Mouse (Mus musculus): ENCODE data around the gene A930033H14Rik.

Gene A930033H14Rik

DNA sequence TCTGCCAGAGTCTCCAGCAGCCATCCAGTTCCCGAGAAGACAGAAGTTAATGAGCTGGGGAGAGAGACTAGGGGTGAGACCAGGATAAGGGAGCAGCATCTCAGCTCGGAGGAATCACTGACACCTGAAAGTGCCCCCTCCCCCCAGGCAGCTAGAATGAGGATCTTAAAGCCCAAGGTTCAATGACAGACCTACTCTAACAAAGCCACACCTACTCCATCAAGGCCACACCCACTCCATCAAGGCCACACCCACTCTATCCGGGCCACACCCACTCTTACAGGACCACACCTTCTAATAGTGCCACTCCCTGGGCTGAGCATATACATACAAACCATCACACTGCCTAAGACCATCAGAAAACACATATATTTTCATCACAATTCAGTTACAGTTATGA lies 24.3 kb upstream of the A930033H14Rik start:
- DNase-seq (ENCODE audit: low read depth), result no peak

DNA sequence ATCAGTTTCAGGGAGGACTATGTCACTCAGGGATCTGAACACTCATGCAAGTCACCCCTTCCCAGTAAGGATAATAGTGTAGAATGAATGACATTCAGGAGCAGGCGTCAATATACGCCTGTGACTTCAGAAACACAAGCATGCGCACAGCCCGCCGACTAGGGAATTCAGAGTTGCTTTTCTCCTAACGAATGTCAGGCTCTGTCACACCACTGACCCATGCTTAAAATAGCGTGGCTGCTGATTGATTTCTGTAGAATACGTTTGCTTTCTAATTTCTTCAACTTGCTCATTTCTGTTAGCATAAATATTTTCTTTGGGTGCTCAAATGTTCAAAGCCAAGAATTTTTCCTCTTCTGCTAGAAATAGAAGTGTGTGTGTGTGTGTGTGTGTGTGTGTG lies 13.1 kb upstream of the A930033H14Rik start:
- DNase-seq (ENCODE audit: low read depth), result no peak

DNA sequence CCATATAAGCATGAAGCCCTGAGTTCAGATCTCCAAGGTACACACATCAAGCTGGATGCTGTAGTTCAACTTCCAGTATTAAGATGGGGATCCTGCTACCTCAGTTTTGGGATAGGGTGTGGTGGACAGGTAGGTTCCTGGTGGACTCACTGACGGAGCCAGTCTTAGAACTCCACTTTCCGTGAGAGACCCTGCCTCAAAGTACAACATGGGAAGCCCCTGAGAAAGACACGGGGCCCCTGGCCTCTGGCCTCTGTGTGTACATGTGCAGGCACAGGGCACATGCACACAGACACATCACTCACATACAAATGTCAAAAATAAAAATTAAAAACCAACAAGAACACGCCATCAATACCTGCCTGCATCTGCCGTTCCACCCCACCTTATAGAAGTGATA lies 12.6 kb upstream of the A930033H14Rik start:
- no peak for DNase-seq (ENCODE audit: low read depth)

DNA sequence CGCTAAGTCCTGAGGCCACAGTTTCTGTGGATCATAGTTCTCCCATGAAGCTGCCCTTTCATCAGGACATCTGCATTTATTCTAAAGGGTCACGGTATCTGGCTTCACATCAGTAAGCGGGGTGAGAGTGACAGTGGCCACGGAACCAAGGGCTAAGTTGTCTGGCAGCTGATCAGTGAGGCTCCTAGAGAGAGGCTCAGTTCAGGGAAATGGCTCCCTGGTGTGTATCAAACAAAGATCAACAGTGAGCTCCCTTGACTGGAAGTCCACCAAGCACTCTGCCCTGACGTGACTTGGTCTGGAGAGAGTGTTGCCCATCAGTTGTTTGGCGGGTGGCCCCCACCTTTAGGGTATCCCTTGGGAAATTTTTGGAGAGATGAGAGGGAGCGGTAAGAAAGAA lies 11.4 kb upstream of the A930033H14Rik start:
- DNase-seq (ENCODE audit: low read depth), result no peak

DNA sequence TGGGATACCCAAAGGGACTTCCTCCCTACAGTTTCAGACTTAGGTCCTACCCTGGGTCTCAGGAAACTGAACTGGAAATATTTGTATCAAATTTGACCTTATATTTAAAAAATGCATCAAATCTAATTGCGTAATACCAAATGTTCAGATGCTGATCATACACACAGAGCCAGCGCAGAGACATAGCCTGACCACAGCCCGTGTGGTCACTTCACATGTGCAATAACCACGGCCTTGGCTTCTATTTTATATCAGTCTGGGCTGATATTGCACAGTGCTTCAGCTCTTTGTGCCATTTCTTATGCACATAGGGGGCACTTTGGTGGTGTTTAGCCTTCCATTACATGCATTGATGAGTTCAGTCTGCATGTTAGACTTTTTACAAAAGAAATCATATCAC lies 10.3 kb upstream of the A930033H14Rik start:
- no peak for DNase-seq (ENCODE audit: low read depth)

DNA sequence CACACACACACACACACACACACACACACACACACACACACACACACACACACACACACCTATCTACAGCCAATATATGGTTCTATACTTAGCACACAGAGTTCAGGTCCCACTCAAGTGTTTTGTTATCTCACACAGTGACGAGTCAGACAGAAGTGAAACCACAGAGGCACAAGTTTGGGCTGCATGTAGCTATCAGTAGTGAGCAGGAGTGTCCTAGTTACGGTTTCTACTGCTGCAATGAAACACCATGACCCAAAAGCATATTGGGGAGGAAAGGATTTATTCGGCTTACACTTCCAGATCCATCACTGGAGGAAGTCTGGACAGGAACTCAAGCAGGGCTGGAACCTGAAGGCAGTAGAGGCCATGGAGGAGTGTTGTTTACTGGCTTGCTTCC lies 9.1 kb upstream of the A930033H14Rik start:
- DNase-seq (ENCODE audit: low read depth), result no peak

DNA sequence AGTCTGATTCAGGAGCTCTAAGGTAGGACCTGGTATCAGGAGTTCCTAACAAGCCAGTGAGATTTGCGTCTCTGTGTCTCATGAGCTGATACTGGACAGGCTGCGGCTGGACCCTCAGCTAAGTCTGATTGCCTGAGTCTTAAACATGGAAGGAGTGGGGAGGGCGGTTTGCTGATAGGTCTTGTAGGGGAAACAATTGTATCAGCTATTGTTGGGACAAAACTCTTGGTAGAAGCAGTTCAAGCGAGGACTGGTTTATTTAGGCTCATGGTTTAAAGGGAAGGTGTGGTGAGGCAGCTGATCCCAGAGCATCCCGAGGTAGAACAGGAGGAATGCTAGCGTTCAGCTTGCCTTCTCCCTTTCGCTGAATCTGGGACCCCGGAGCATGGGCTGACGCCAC lies 8.2 kb upstream of the A930033H14Rik start:
- no peak for DNase-seq (ENCODE audit: low read depth)

DNA sequence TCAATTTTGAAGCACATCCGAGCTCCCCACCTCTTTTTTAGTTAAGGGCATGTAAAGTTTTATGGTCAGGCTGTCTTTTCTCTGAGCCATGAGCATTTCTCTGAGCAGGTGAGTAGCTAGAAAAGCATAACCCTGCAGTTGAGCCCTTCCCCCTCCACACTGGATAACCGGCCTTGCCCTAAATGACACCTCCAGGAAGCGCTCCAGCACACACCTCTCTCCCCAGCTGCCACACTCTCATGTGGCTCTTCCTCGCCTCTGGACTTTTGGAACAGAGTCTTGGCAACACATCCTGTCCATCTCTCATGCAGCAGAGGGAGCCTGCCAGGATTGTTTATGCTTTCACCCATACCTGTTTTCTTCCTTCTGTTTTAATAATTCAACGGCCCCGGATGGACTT lies 7.4 kb upstream of the A930033H14Rik start:
- DNase-seq (ENCODE audit: low read depth), result no peak

DNA sequence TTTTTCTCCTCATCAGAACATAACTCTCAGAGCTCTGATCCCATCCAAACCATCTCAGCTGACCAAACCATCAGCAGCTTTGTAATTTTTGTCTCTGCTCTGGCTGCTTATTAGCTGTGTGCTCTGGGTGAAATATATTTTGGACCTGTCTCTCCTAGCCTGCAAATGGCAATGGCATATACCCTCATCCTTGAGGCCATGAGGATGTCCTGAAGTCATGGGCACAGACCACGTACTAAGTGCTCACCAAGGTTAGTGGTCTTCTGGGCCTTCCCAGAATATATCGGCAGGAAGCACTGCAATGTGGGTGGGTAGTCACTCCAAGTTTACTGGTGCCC lies 6.4 kb upstream of the A930033H14Rik start:
- no peak for DNase-seq (ENCODE audit: low read depth)

DNA sequence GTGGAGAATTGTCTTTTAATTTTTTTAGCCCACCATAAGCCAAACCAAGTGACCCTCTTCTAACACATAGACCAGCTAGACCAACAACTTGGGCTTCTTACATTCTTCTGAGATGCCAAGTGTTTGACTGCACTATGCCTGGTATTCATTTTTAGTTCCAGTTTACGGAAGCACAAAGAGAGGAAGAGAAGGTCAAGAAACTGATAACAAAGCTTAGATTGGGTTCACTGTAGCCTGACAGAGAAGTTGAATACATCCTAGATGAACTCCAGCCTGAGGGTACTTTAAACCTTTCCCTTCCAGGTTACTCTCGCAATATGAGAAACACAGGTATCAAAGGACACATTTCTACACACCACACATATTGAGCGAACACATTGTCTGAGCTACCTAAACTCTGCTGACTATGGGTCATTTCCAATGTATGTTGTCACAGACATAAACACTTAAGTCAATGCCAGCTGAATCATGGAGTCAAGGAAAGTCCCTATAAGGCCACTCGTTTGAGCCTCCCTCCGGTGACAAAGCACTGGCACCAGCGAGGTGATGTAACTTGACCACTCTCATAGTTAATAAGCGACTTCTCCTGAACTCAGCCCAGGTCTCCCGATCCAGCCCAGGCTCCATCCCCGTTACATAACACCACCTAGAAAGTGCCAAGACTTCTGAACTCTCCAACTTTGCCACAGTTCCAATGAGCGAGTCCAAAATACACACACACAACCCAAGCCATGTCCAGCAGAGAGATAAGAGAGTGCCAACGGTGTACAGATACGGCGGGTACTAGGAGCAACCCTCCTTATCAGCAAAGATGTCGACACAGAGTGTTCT lies 5.8 kb upstream of the A930033H14Rik start:
- no peak for DNase-seq (ENCODE audit: low read depth)

DNA sequence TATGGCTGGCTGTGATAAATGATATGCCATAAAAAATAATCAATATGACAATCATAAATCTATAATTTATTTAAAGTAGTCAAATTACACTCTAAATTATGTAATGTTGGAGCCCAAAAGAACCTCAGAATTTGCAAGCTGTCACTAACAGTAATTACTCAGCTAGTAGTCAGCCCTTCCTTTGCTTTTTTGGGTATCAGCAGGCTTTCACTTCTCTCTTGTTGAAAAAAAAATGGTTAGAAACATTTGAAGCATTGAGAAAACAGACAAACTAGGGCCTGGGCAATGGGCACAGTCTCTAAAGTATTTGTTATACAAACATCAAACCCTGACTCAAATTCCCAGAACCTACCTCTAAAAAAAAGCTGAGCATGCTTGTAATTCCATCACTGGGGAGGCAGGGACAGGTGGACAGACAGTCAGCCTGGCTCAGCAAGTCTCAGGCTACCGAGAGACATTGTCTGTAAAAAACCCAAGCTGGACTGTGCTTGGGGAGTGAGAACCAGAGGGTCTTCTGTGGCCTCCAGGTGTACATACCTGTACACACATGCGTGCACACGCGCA lies 4.3 kb upstream of the A930033H14Rik start:
- no peak for DNase-seq (ENCODE audit: low read depth)

DNA sequence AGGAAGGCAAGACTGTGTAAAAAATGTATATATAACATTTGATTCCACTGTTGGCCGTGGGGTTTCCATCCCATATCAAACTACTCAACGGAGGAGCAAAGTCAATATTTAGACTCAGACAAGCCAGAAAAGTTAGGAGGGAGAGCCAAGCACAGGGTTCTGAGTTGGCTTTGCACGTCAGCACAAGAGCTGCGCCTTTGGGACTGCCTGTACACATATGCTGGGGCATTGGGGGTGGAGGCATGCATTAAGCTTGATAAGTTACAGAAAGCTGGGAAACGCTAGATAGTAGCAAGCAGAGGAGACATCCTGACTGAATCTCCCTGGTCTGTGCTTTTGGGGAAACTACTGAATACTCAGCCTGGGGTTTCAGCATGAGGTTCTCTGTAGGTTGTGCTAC lies 1.1 kb upstream of the A930033H14Rik start:
- DNase-seq (ENCODE audit: low read depth), result no peak

DNA sequence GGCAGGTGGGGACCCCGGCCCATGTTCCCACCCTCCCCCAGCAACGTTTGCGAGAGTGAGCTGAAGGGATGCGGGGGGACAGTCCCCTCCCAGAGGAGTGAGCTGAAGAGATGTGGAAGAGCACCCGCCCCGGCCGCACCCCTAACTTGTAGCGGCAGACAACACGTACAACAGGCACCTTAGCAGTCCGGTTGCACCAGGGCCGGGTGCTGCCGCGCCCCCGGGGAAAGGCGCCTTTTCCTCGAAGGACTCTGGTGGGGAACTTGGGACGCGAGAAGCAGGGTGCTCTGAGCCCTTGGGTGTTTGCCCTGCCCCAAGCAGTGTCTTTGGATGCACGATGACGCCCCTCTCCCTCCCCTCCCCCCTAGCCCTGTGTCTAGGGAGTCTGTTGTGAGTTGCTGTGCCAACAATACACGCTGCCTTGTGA lies 566 bp upstream of the A930033H14Rik start:
- DNase-seq (ENCODE audit: low read depth), result no peak

DNA sequence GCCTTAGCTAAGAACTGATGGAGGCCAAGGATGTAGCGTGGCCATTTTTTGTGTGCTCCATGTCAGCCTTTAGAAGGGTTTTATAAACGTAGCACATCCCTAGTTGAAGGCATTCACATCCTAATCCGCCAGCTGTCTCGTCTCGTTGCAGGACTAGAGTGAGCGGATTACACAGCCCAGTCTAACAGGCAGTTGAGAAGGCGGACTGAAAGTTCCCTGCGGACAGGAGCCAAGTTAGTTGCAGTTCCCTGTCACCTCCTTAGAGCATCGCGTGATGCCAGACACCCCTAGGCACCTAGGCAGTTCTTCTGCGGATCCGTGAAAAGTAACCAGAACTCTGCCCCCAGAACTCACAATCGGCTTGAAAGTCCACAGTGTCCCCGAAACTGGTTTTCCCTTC lies 922 bp downstream of the A930033H14Rik start:
- no peak for DNase-seq (ENCODE audit: low read depth)

DNA sequence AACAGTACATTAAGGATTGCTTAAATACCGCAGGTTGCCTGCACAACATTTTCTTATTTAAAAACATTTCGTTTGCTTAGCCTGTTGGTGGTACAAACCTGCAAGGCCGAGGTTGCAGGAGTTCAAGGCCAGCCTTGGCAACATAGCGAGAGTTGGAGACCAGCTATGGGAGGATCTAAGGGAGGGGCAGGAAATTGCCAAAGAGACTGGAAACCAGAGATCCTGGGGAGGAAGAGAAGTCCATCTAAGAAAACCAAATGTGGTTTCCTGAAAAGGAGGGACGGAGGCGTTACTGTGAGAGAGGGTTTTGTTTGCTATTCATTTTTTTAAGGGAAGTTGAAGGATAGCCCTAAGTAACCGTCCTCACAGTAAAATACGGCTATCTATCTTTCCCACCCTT lies 1.3 kb downstream of the A930033H14Rik start:
- DNase-seq (ENCODE audit: low read depth), result no peak

DNA sequence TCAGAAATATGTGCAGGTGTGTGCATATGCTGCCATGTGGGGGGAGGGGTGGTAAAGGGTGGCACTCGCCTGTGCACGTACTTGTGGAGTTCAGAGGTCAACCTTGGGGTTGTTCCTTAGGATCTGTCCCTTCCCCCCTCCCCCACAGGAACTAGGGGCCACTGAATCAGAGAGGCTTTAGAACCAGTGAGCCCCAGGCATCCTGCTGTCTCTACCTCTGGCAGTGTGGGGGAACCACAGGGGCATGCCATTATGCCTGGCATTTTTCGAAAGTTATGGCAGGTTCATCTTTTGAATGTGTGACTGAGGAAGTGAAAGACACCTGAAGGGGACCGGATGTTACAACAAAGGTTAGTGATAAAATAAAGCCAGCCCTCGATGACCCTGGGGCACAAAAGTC lies 2.2 kb downstream of the A930033H14Rik start:
- DNase-seq (ENCODE audit: low read depth), result no peak

DNA sequence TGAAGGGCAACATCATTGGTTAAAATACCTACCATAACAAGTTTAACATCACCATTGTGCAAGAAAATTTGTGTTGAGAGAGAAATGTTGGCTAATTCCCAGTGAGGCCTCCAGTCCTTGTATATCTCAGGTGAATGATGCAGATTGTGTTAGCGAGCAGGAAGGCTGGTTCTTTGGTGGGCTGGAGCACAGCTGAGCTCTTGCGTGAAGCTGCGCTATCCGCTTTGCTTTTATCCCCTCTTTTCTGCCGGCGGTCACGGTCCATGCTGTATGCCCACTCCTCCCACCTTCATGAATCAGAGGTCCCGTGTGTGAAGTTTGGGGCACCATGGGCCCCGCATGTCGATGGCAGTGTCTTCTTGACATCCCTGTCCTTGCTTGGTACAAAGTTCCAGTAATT lies 2.9 kb downstream of the A930033H14Rik start:
- no peak for DNase-seq (ENCODE audit: low read depth)

DNA sequence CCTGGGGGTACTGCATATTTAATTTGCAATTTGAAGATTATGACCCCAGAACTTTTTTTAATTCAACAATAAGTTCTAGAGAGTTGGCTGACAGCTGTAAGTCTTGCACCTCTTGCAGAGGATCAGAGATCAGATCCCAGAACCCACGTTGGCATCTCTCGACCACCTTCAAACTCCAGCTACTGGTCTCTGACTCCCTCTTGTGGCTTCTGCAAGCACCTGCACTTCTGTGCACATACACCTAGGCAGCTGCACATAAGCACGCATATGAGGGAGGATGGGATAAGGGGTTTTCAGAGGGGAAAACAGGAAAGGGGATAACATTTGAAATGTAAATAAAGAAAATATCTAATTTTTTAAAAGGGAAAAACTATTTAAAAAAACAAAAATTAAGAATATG lies 4.2 kb downstream of the A930033H14Rik start:
- DNase-seq (ENCODE audit: low read depth), result no peak

DNA sequence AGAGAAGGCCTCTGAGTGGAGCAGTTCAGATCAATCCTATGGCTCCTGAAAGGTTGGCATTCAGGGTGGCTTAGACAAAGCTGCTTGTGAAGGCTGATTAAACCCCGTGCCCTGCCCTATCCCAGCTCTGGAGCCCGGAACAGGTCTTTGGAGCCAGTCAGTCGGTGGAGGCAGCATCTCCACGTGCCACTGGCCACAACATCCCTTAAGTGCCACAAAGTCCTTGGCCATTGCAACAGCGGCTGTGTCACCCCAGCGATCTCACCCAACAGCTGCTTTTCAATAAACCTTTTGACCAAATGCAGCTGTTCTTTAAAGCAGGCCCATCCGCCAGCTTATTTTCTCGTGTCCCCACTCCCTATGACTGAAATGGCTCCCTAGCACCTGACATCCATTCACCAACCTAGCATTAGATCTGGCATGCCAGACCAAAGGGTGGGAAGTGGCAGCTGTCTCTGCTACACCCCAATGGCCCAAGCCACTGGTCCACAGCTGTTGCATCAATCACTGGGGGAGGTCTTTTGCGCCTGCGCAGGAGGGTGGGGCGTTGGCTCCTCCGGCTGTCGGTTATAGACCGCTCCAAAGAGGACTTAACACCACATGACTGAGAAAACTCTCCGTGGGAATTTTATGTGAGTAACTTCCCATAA lies 4.8 kb downstream of the A930033H14Rik start:
- DNase-seq (ENCODE audit: low read depth), result no peak

DNA sequence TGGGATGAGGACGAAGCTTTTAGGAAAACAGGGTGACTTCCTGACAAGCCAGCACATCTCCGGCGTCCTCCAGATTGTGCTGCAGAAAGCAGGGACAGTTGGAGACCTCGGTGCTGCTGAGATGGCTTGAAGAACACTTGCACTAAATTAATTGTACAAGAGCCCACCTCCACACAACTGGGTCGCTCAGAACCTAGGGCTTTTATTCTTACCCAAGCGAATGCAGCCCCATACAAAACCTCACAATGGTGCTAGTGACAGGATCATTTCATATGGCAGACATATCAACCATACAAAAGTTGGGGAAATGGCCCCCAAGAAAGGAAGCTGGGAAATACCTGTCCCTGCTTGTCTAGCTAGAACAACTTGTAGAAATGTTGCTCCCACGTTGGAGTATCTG lies 5.4 kb downstream of the A930033H14Rik start:
- DNase-seq (ENCODE audit: low read depth), result no peak

DNA sequence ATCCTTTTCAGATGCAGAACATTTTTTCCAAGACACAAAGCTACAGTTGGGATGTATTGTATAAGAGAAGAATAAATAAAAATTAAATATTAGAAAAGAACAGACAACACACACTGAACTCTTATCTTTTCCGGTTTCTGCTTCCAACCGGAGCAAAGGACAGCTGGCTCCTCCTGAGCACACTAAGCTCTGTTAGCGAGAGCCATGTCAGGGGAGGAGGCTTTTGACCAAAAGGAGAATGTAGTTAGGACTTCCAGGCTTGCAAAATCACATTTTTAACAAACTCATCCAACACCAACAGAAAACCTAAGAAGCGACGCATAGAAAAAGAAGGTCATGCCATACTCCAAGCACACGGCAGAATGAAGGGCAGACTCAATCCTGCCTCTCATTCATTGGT lies 6.8 kb downstream of the A930033H14Rik start:
- no peak for DNase-seq (ENCODE audit: low read depth)

DNA sequence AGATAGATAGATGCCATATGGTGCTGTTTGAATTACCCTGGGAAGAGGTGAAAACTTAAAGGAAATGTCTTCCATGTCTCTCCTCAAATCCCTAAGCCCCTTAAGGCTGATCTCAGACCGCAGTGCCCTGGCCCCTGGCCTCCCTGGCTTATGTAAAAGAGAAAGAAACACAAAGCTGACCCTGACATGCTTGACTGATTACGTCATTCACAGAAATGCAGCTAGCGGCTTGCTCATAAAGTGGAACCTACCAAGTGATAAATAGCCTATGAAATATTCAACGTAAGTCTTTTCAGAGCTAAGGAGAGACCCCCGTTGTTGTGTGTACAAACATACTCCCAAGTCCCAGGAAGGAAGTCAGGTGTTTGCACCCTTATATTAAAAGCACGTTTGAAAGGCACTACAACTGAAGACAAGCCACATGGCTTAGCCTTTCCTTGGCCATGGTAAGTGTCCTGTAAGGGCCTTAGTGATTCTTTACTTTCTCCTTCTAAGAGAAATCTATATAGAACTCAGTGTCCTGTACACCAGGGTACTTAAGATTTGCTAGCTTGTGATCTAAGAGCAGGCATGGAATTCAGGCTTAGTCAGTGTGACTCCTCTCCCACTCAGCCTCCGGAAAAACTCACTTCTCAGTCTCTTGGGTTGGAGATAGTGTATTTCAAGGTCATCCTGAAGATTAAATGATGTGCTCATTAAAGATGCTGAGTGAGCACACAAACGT lies 8.1 kb downstream of the A930033H14Rik start:
- DNase-seq (ENCODE audit: low read depth), result no peak

DNA sequence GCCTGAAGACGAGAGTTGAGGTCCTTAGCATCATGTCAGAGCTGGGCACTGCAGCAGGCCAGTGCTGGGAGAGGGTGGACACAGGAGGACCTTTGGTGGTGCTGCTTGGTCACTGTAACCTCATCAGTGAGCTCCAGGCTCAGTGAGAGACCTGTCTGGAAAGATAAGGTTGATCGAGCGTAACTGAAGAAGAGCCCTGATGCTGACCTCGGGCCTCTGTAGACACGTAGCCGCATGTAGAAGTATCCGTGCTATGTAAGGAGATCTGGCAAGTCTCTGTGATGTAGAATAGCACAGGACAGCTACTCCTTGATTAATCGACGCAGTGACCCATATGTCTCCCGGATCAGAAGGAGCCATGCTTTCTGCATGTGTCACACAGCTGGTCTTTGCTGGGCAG lies 19.2 kb downstream of the A930033H14Rik start:
- DNase-seq (ENCODE audit: low read depth), result no peak

Data from c-Kit-positive CD71-positive TER-119-negative erythroid progenitor cells, embryonic 14.5 days (primary cell).